Mouse (Mus musculus): Measurements from ENCODE around the gene Cx3cr1. TPM values are rescaled to one million over a fixed set of nuclear protein-coding genes. Genes with fewer than 3 reads are reported as not detected.

Cx3cr1 gene
- polyA plus RNA-seq, 1 experiment from 2014 or later = 9.8 TPM

- Histone ChIP-seq H3K27ac (replicated peaks; ENCODE audit: low read depth, low read length) (no peak overlapping the region), H3K4me1 (ENCODE audit: control insufficient read depth, insufficient read depth, low read length) (no peaks in the 10 kb centered on the region), H3K4me3 (ENCODE audit: low read depth, low read length) (no peak overlapping the region), H3K4me2 (ENCODE audit: low read depth, low read length) (no peak overlapping the region), H3K36me3 (ENCODE audit: control insufficient read depth, insufficient read depth, low read length) (no peaks in the 10 kb centered on the region), H3K9ac (ENCODE audit: low read depth, low read length) (no peak overlapping the region), H3K9me3 (ENCODE audit: control insufficient read depth, low read length) (no peaks in the 10 kb centered on the region), H3K27me3 (replicated peaks; ENCODE audit: control insufficient read depth, insufficient read depth, low read length) (no peaks in the 10 kb centered on the region)
- WGBS = 74% methylated on average over 10 of the region's 10 CpGs
- ATAC-seq (ENCODE audit: low read depth) = no peak
- DNase-seq (ENCODE audit: low spot score) = no peak
These were observed 76.4 kb downstream of the Cx3cr1 start for GRCm38 (mm10) chr9:119993092-119993844.

GRCm38 (mm10) chr9:119991310-119991709 is 78.4 kb downstream of the Cx3cr1 start:
- WGBS = 13% methylated on average over 5 of the region's 5 CpGs
- ATAC-seq (ENCODE audit: low read depth) (no peak), DNase-seq (ENCODE audit: low spot score) (no peak)
- no peaks in the 10 kb centered on the region for H3K27me3 ChIP-seq (replicated peaks; ENCODE audit: control insufficient read depth, insufficient read depth, low read length)
- H3K4me3 ChIP-seq (ENCODE audit: low read depth, low read length) = no peak overlapping the region
- no peak overlapping the region for H3K4me2 ChIP-seq (ENCODE audit: low read depth, low read length)
- no peak overlapping the region for H3K9ac ChIP-seq (ENCODE audit: low read depth, low read length)
- no peaks in the 10 kb centered on the region for H3K36me3 ChIP-seq (ENCODE audit: control insufficient read depth, insufficient read depth, low read length)
- 0 out of 2 replicates have a peak, but pooled peaks cover 4% of the 10 kb centered on the region for H3K4me1 ChIP-seq (ENCODE audit: control insufficient read depth, insufficient read depth, low read length)
- H3K27ac ChIP-seq (replicated peaks; ENCODE audit: low read depth, low read length) = no peak overlapping the region
- H3K9me3 ChIP-seq (ENCODE audit: control insufficient read depth, low read length) = no peaks in the 10 kb centered on the region

GRCm38 (mm10) chr9:119988304-119988703 is 81.4 kb downstream of the Cx3cr1 start:
- H3K36me3 ChIP-seq (ENCODE audit: control insufficient read depth, insufficient read depth, low read length) = no peaks in the 10 kb centered on the region
- WGBS = 42% methylated on average over 7 of the region's 7 CpGs
- ATAC-seq (ENCODE audit: low read depth) = no peak
- H3K27ac ChIP-seq (replicated peaks; ENCODE audit: low read depth, low read length) = no peak overlapping the region
- H3K9me3 ChIP-seq (ENCODE audit: control insufficient read depth, low read length) = no peaks in the 10 kb centered on the region
- no peaks in the 10 kb centered on the region for H3K27me3 ChIP-seq (replicated peaks; ENCODE audit: control insufficient read depth, insufficient read depth, low read length)
- H3K9ac ChIP-seq (ENCODE audit: low read depth, low read length) = no peak overlapping the region
- DNase-seq (ENCODE audit: low spot score) = peak; percentile 48
- no peak overlapping the region for H3K4me2 ChIP-seq (ENCODE audit: low read depth, low read length)
- no peak overlapping the region for H3K4me3 ChIP-seq (ENCODE audit: low read depth, low read length)
- H3K4me1 ChIP-seq (ENCODE audit: control insufficient read depth, insufficient read depth, low read length) = peaks cover 13% of the 10 kb centered on the region; the same call in 1 of the 2 replicates

- Histone ChIP-seq H3K27ac (replicated peaks; ENCODE audit: low read depth, low read length) (peak overlapping the region; percentile 48), H3K9me3 (ENCODE audit: control insufficient read depth, low read length) (no peaks in the 10 kb centered on the region), H3K4me2 (ENCODE audit: low read depth, low read length) (no peak overlapping the region), H3K27me3 (replicated peaks; ENCODE audit: control insufficient read depth, insufficient read depth, low read length) (no peaks in the 10 kb centered on the region), H3K36me3 (ENCODE audit: control insufficient read depth, insufficient read depth, low read length) (no peaks in the 10 kb centered on the region), H3K4me3 (ENCODE audit: low read depth, low read length) (no peak overlapping the region), H3K4me1 (ENCODE audit: control insufficient read depth, insufficient read depth, low read length) (peaks cover 32% of the 10 kb centered on the region), H3K9ac (ENCODE audit: low read depth, low read length) (no peak overlapping the region)
- 43% methylated on average over 10 of the region's 10 CpGs for whole genome bisulfite sequencing
- peak; percentile 81 for DNase-seq (ENCODE audit: low spot score)
- ATAC-seq (ENCODE audit: low read depth) = no peak; the same call in 1 of the 2 replicates
These were observed 83.7 kb downstream of the Cx3cr1 start for GRCm38 (mm10) chr9:119985881-119986574.

GRCm38 (mm10) chr9:119984536-119985011 is 85.1 kb downstream of the Cx3cr1 start, which contains the start of gene Csrnp1:
Csrnp1 (minus strand) TSS chr9:119984658.
- Histone ChIP-seq H3K36me3 (ENCODE audit: control insufficient read depth, insufficient read depth, low read length) (no peaks in the 10 kb centered on the region), H3K4me1 (ENCODE audit: control insufficient read depth, insufficient read depth, low read length) (peaks cover 42% of the 10 kb centered on the region), H3K27ac (replicated peaks; ENCODE audit: low read depth, low read length) (peak within 1 kb of the TSS; percentile 66), H3K4me3 (ENCODE audit: low read depth, low read length) (peak within 1 kb of the TSS; percentile 71), H3K27me3 (replicated peaks; ENCODE audit: control insufficient read depth, insufficient read depth, low read length) (no peaks in the 10 kb centered on the region), H3K9me3 (ENCODE audit: control insufficient read depth, low read length) (no peaks in the 10 kb centered on the region), H3K4me2 (ENCODE audit: low read depth, low read length) (peak within 1 kb of the TSS; percentile 95), H3K9ac (ENCODE audit: low read depth, low read length) (peak within 1 kb of the TSS; percentile 80)
- ATAC-seq (ENCODE audit: low read depth) = no peak
- no peak for DNase-seq (ENCODE audit: low spot score)
- WGBS = 11% methylated on average over 14 of the region's 14 CpGs

- H3K4me1 ChIP-seq (ENCODE audit: control insufficient read depth, insufficient read depth, low read length) = peaks cover 45% of the 10 kb centered on the region
- peak overlapping the region; percentile 80 for H3K9ac ChIP-seq (ENCODE audit: low read depth, low read length)
- peak overlapping the region; percentile 66 for H3K27ac ChIP-seq (replicated peaks; ENCODE audit: low read depth, low read length)
- peak overlapping the region; percentile 95 for H3K4me2 ChIP-seq (ENCODE audit: low read depth, low read length)
- DNase-seq (ENCODE audit: low spot score) (peak; percentile 90), ATAC-seq (ENCODE audit: low read depth) (peak; percentile 83)
- no peaks in the 10 kb centered on the region for H3K36me3 ChIP-seq (ENCODE audit: control insufficient read depth, insufficient read depth, low read length)
- under 1% methylated on average over 39 of the region's 79 CpGs for WGBS
- no peaks in the 10 kb centered on the region for H3K9me3 ChIP-seq (ENCODE audit: control insufficient read depth, low read length)
- H3K4me3 ChIP-seq (ENCODE audit: low read depth, low read length) = peak overlapping the region; percentile 71
- H3K27me3 ChIP-seq (replicated peaks; ENCODE audit: control insufficient read depth, insufficient read depth, low read length) = no peaks in the 10 kb centered on the region
These were observed 85.8 kb downstream of the Cx3cr1 start for GRCm38 (mm10) chr9:119983585-119984535.

- Histone ChIP-seq H3K36me3 (ENCODE audit: control insufficient read depth, insufficient read depth, low read length) (no peaks in the 10 kb centered on the region), H3K27me3 (replicated peaks; ENCODE audit: control insufficient read depth, insufficient read depth, low read length) (no peaks in the 10 kb centered on the region), H3K4me2 (ENCODE audit: low read depth, low read length) (peak overlapping the region; percentile 95), H3K4me3 (ENCODE audit: low read depth, low read length) (peak overlapping the region; percentile 71), H3K4me1 (ENCODE audit: control insufficient read depth, insufficient read depth, low read length) (peaks cover 53% of the 10 kb centered on the region), H3K9me3 (ENCODE audit: control insufficient read depth, low read length) (no peaks in the 10 kb centered on the region), H3K27ac (replicated peaks; ENCODE audit: low read depth, low read length) (peak overlapping the region; percentile 66), H3K9ac (ENCODE audit: low read depth, low read length) (peak overlapping the region; percentile 80)
- ATAC-seq (ENCODE audit: low read depth) (no peak), DNase-seq (ENCODE audit: low spot score) (no peak)
- WGBS = 0% methylated on average over 26 of the region's 48 CpGs
These were observed 86.6 kb downstream of the Cx3cr1 start for GRCm38 (mm10) chr9:119982956-119983551.
